Mouse (Mus musculus) CH12.LX (cell line): Measurements from ENCODE around the gene Gh.

ENCODE experiments used
- CTCF ChIP-seq, 2 experiments: IDR thresholded peaks in 1 of 2; conservative IDR thresholded peaks in 1 of 2; 2 replicates each; pipeline ENCODE4 v1.5.1; 2011 to 2012; ENCODE audit warnings: low read depth in 2 of 2, low read length in 2 of 2, improper control_type of control experiment in 1 of 2, inconsistent platforms in 1 of 2, mild to moderate bottlenecking in 1 of 2, moderate library complexity in 1 of 2
- MAX ChIP-seq: IDR thresholded peaks from 2 replicates; pipeline ENCODE4 v1.6.1; 2011; ENCODE audit warnings: low read length, improper control_type of control experiment
- MEF2A ChIP-seq: IDR thresholded peaks from 2 replicates; pipeline ENCODE4 v1.6.1; 2014; ENCODE audit warnings: low read depth, mild to moderate bottlenecking, inconsistent platforms, low read length, improper control_type of control experiment, borderline replicate concordance
- MXI1 ChIP-seq: IDR thresholded peaks from 2 replicates; pipeline ENCODE4 v1.6.1; 2011; ENCODE audit warnings: mild to moderate bottlenecking, low read depth, low read length, improper control_type of control experiment
- POLR2A ChIP-seq: IDR thresholded peaks from 2 replicates; pipeline ENCODE4 v1.6.1; 2011; ENCODE audit warnings: low read depth, mild to moderate bottlenecking, improper control_type of control experiment, low read length
- USF1 ChIP-seq: IDR thresholded peaks from 2 replicates; pipeline ENCODE4 v1.6.1; 2014; ENCODE audit warnings: low read depth, mild to moderate bottlenecking, inconsistent platforms, low read length, improper control_type of control experiment

- TF ChIP-seq MEF2A, result no peak
- no peak for TF ChIP-seq MAX
- no peak for TF ChIP-seq POLR2A
- TF ChIP-seq CTCF (conservative IDR thresholded peaks at IDR 0.05 in 1 of 2, IDR thresholded peaks at IDR 0.05 in 1 of 2; ENCODE audit: low read depth in 2 of 2, low read length in 2 of 2), result no peak
- TF ChIP-seq MXI1, result no peak
- no peak for TF ChIP-seq USF1
These were observed 9.8 kb downstream of the Gh start for GRCm38 (mm10) chr11:106291861-106292260.
